Comparison of ENCODE assay signal across 16 mouse cellular contexts in the genomic region with DNA sequence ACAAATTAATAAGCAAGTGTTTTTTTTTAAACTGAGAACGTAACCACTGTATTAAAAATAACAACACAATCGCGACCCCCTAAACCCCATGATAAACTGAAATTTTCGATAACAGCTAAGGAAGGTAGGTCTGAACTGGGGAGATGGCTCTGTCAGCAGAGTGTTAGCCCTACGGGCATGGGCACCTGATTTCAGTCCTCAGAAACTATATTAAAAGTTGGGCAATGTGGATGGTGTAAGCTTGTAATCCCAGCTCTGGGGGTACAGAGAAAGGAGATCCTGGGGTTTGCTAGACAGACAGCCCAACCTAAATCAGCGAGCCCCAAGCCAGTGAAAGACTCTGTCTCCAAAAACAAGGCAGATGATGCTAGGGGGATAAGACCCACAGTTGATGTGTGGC.
"Had no signal": no experiment of that assay in that cellular context is flagged by ENCODE, and none has a peak within 500 bp of the region (broad histone marks: within the 10 kb centered on the region; RNA-seq: fewer than 3 reads in every experiment).

No protein-coding gene starts in this region.

- H3K9me3 ChIP-seq: megakaryocyte, embryonic 14.5 days; midbrain, embryonic 12.5 days; neural tube, embryonic 13.5 days; neural tube, embryonic 15.5 days had no signal

- DNase-seq: lung, adult 18-20 months; lung, embryonic 14.5 days; lung, postnatal 10 days; right cerebral cortex, adult 18-20 months; right cerebral cortex, postnatal 25 days; right cerebral cortex, postnatal 4 days; spleen, adult 18-20 months; thymus, adult 18-20 months; thymus, postnatal 14 days; thymus, postnatal 36 days had no signal

- H3K4me3 ChIP-seq: megakaryocyte, embryonic 14.5 days; midbrain, embryonic 12.5 days; myocyte; neural tube, embryonic 13.5 days; neural tube, embryonic 15.5 days had no signal

- H3K36me3 ChIP-seq: midbrain, embryonic 12.5 days; neural tube, embryonic 13.5 days; neural tube, embryonic 15.5 days had no signal

- H3K4me1 ChIP-seq: midbrain, embryonic 12.5 days; neural tube, embryonic 13.5 days; neural tube, embryonic 15.5 days had no signal

- H3K27ac ChIP-seq: macrophage; midbrain, embryonic 12.5 days; neural tube, embryonic 13.5 days; neural tube, embryonic 15.5 days had no signal

- H3K27me3 ChIP-seq: megakaryocyte, embryonic 14.5 days; neural tube, embryonic 13.5 days; neural tube, embryonic 15.5 days had no signal

- H3K9ac ChIP-seq: lung, embryonic 14.5 days; midbrain, embryonic 12.5 days; neural tube, embryonic 13.5 days; neural tube, embryonic 15.5 days had no signal

- H3K4me2 ChIP-seq: lung, embryonic 14.5 days; midbrain, embryonic 12.5 days; neural tube, embryonic 13.5 days; neural tube, embryonic 15.5 days had no signal
